26 mouse cellular contexts compared by ENCODE assay signal in genomic region chr14:105222240-105222639, GRCm38 (mm10).
"Had no signal": no experiment of that assay in that cellular context is flagged by ENCODE, and none has a peak within 500 bp of the region (broad histone marks: within the 10 kb centered on the region; RNA-seq: fewer than 3 reads in every experiment).

No protein-coding gene starts in this region.

- H3K9ac ChIP-seq: forebrain, postnatal 0 days; heart, embryonic 13.5 days; heart, embryonic 15.5 days; hindbrain, embryonic 13.5 days; hindbrain, embryonic 15.5 days; kidney, embryonic 15.5 days; limb, embryonic 12.5 days had no signal

- H3K4me3 ChIP-seq: heart, adult 2 months; heart, embryonic 13.5 days; heart, embryonic 15.5 days; hindbrain, embryonic 13.5 days; hindbrain, embryonic 15.5 days; kidney, embryonic 15.5 days; layer of hippocampus, adult 2 months; limb, embryonic 10.5 days; limb, embryonic 12.5 days had no signal

- H3K27me3 ChIP-seq: heart, embryonic 13.5 days; heart, embryonic 15.5 days; hindbrain, embryonic 13.5 days; hindbrain, embryonic 15.5 days; kidney, embryonic 15.5 days; limb, embryonic 12.5 days had no signal

- H3K4me2 ChIP-seq: heart, embryonic 11.5 days; heart, embryonic 13.5 days; heart, embryonic 15.5 days; hindbrain, embryonic 13.5 days; hindbrain, embryonic 15.5 days; kidney, embryonic 15.5 days; limb, embryonic 12.5 days; liver, embryonic 11.5 days had no signal

- H3K9me3 ChIP-seq: heart, embryonic 13.5 days; heart, embryonic 15.5 days; hindbrain, embryonic 13.5 days; hindbrain, embryonic 15.5 days; kidney, embryonic 15.5 days; limb, embryonic 10.5 days; limb, embryonic 12.5 days had no signal

- H3K4me1 ChIP-seq: heart, embryonic 13.5 days; heart, embryonic 15.5 days; hindbrain, embryonic 13.5 days; hindbrain, embryonic 15.5 days; kidney, embryonic 15.5 days; limb, embryonic 10.5 days; limb, embryonic 12.5 days had no signal

- DNase-seq: forebrain, postnatal 0 days; gastrocnemius, postnatal 14 days; gastrocnemius, postnatal 36 days; heart, adult 11 months; heart, adult 2 months; heart, postnatal 14 days; heart, postnatal 36 days; kidney, adult 11 months; kidney, adult 2 months; kidney, adult 9 months; kidney, postnatal 14 days; kidney, postnatal 36 days; layer of hippocampus, postnatal 36 days; liver had no signal

- H3K36me3 ChIP-seq: heart, embryonic 13.5 days; heart, embryonic 15.5 days; hindbrain, embryonic 13.5 days; hindbrain, embryonic 15.5 days; kidney, embryonic 15.5 days; limb, embryonic 10.5 days; limb, embryonic 12.5 days had no signal

- ATAC-seq: forebrain, postnatal 0 days; hindbrain, postnatal 0 days had no signal

- H3K27ac ChIP-seq: heart, adult 2 months; heart, embryonic 13.5 days; heart, embryonic 15.5 days; hindbrain, embryonic 13.5 days; hindbrain, embryonic 15.5 days; hindbrain, postnatal 0 days; kidney, embryonic 15.5 days; kidney, postnatal 0 days; layer of hippocampus, adult 2 months; limb, embryonic 10.5 days; limb, embryonic 12.5 days had no signal
